Mouse (Mus musculus) adrenal gland, postnatal 10 days (tissue): Measurements from ENCODE around the gene Gm7849. TPM values are rescaled to one million over a fixed set of nuclear protein-coding genes. Genes with fewer than 3 reads are reported as not detected.
"Not testable (repeated sequence)": the region's sequence is repeated elsewhere in the genome, so short reads cannot be mapped to it uniquely, and the experiment has no call there.

Source experiments
- DNase-seq: peaks from one replicate; pipeline ENCODE4 v3.0.0; 2021; ENCODE audit warnings: mixed read lengths
- long read RNA-seq, 2 experiments: library from polyadenylated mRNA; stranded (forward); transcript quantifications; one replicate each; pipeline ENCODE4 v2.0.0; 2021
- total RNA-seq, 2 experiments: library from RNA; stranded (reverse); gene quantifications; 2 replicates each; pipeline ENCODE4 v1.2.3; 2021

The Gm7849 gene
- total RNA-seq = not detected
- long read RNA-seq, experiment 1 = 0 reads
- long read RNA-seq, experiment 2 = 0 reads

DNA sequence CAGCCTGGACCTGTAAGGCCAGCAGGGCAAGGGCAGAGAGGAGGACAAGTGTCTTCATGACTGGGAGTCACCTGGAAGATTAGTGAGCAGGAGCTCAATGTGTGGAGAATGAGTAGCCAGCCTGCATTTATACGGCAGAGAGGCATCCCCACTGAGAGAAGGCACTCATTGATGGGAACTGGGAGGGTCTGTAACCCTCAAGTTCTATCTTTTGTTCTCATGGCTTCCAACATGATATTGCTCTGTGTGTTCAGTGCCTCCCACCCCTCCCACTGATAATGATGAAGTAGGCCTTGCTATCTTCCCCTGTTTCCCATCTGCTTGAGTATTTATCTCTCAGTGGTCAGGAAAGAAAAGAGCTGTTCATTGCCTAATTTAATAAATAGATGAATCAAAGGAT, at the start of gene Gm7849:
TSS of gene Gm7849 (minus strand) at position 101 of the 400 bp plus-strand sequence.
- DNase-seq = not testable (repeated sequence)

DNA sequence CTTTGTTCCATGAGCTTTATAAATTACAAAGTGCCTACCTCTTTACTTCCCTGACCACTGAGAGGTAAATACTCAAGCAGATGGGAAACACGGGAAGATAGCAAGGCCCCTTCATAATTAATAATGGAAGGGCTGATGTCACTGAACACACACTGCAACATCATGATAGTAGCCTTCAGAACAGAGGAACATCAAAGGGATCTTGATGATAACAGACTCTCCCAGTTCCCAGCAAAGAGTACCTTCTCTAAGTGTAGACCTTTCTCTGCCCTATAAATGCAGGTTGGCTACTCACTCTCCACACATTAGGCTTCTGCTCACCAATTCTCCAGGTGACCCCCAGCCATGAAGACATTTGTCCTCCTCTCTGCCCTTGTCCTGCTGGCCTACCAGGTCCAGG, 29.2 kb downstream of the Gm7849 start, which contains the start of gene Defa36:
TSS of gene Defa36 (plus strand) at position 301 of the 400 bp plus-strand sequence.
- not testable (repeated sequence) for DNase-seq

Other genes starting within 250 kb of the Gm7849 start
- gene Gm15292, start 206.8 kb downstream of the Gm7849 start, total RNA-seq = not detected
- not detected for gene Defa27, start 141.0 kb downstream of the Gm7849 start, total RNA-seq
- gene Defa29, start 129.5 kb downstream of the Gm7849 start, total RNA-seq = not detected
- not detected for gene Defa2, start 78.0 kb downstream of the Gm7849 start, total RNA-seq
- not detected for gene Defa33, start 64.7 kb downstream of the Gm7849 start, total RNA-seq
- not detected for gene Defa36, start 29.1 kb downstream of the Gm7849 start, total RNA-seq
- not detected for gene Defa20, start 52.7 kb upstream of the Gm7849 start, total RNA-seq
- gene Defa32, start 72.5 kb upstream of the Gm7849 start, total RNA-seq = not detected
- gene Defa37, start 108.8 kb upstream of the Gm7849 start, total RNA-seq = not detected
- not detected for gene Defa28, start 126.4 kb upstream of the Gm7849 start, total RNA-seq
- gene Gm7861, start 137.9 kb upstream of the Gm7849 start, total RNA-seq = not detected
- not detected for gene Defa26, start 161.6 kb upstream of the Gm7849 start, total RNA-seq
- not detected for gene Defa17, start 199.2 kb upstream of the Gm7849 start, total RNA-seq
- not detected for gene Defa34, start 209.2 kb upstream of the Gm7849 start, total RNA-seq
- not detected for gene AY761184, start 247.1 kb upstream of the Gm7849 start, total RNA-seq